Mouse (Mus musculus): Measurements from ENCODE around the gene Gng7.

Gng7 gene

DNA sequence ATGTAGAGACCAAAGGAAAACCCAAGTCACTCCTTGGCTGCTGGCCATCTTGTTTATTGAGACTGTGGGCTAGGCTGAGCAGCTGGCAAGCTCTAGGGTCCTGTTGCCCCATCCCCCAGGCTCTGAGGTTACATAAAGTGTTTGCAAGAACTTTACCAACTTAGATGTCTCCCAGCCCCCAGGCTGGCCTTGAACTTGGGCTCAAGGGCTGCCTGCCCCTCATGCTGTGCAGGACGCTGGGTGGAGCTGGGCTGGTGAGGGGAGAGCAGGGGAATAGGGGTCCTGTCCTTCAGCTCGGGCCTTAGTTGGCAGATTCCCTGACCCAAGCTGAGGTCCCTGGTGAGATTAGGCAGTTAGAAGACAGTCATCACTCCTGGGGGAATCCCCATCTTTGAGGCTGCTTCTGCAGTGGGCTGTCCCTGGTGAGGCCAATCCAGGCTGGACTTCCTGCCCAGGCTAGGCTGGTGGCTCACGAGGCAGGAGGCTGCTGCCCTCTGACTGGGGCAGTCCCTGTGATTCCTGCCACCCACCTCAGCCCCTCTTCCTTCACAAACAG is 47.6 kb downstream of the Gng7 start:
- no peak for DNase-seq (ENCODE audit: low spot score)

DNA sequence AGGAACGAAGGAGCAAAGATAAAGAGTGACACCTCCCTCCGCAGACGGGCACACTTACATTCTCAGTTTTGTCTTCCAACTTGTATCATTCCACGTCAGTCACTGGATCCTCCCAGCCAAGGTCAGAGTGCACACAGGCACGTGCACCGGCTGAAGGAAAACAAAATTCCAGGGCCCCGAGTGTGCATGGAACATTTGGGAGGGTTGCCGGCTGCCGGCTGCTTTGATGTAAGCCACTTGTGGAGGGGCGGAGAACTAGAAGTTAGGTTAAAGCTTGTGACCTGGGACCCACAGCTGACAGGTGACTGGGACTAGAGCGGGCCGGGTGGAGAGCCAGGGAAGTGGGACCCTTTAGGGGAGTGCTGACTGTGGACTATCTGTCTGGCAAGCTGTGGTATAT is 48.4 kb downstream of the Gng7 start:
- DNase-seq (ENCODE audit: low spot score): no peak

GRCm38 (mm10) chr10:80963031-80963975 is 51.4 kb downstream of the Gng7 start:
- no peak for DNase-seq (ENCODE audit: low spot score)

DNA sequence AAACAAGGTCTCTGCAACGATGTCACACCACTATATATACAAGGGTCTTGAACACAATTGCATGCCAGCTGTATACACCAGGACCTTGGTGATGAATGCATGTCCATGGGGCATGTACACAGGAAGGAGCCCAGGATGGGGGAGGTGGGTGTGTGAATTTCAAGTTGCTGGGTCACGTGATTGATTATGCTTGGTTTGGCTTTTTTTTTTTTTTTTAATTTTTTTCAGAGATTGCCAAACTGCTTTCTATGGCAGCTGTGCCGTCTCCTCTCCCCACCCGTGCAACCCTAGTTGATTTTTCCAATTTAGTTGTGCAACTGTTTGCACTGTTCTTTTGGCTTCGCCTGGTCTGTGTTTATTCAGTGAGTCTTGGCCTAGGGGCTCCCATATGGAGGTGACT is 52.2 kb downstream of the Gng7 start:
- DNase-seq (ENCODE audit: low spot score): no peak

- no peak for DNase-seq (ENCODE audit: low spot score)
Observed at GRCm38 (mm10) chr10:80962051-80962472, 52.7 kb downstream of the Gng7 start.

- DNase-seq (ENCODE audit: low spot score): no peak
Observed at GRCm38 (mm10) chr10:80960551-80961508, 53.9 kb downstream of the Gng7 start.

GRCm38 (mm10) chr10:80958979-80959637 is 55.6 kb downstream of the Gng7 start:
- DNase-seq (ENCODE audit: low spot score): no peak

GRCm38 (mm10) chr10:80957791-80958190 is 57.0 kb downstream of the Gng7 start:
- DNase-seq (ENCODE audit: low spot score): no peak

- no peak for DNase-seq (ENCODE audit: low spot score)
Observed at GRCm38 (mm10) chr10:80956901-80957300, 57.8 kb downstream of the Gng7 start.

DNA sequence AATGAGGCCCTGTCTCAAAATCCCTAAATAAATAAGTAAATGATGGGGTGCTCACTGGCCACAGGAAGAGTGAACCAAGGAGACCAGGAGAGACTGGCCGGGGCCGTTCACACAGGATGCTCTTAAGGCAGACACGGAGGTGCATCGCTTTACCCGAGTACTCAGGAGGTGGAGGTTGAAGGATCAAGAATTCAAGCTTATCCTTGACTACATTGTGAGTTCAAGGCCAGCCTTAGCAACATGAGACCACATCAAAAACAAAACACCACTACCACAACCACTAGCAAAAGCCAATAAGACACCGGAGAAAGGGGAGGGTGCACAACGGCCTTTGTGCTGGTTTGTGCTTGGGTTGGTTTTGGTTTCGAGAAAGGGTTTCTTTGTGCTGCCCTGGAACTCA is 58.4 kb downstream of the Gng7 start:
- DNase-seq (ENCODE audit: low spot score): no peak

- DNase-seq (ENCODE audit: low spot score): no peak
Observed at GRCm38 (mm10) chr10:80955536-80955935, 59.2 kb downstream of the Gng7 start.

DNA sequence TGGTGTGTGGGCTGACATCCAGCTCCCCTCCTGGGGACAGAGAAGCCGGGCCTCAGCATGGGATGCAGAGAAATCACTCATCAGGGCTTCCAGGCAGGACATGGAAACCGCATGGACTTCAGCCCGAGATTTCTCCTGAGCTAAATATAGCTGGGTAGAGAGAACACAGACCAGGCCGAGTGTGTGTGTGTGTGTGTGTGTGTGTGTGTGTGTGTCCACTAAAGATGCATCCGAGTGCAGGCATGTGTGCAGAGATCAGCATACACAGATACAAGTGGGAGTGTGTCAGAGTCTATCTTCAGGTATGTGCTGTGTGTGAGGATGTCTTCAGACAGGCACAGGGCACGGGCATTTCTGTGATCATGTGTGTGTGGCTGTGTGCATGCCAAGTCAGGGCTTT is 59.9 kb downstream of the Gng7 start:
- no peak for DNase-seq (ENCODE audit: low spot score)

GRCm38 (mm10) chr10:80954415-80954814 is 60.3 kb downstream of the Gng7 start:
- no peak for DNase-seq (ENCODE audit: low spot score)

DNA sequence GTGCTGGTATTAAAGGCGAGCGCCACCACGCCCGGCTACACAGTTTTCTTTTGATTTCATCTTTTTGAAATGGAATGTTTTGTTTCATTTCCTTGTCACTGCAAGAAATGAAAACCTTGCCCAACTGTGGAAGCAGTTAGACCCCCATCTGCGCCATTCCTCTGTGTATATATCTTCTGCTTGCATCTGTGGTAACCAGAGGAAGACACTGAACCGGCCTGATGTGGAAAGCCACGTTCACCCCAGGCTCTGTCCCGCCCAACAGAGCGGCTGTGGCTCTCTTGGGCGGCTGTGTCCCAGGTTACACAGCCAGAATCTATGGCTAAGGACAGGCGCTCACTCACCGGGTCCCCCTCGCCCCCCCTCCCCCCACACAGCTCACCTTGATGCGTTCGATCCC is 62.3 kb downstream of the Gng7 start:
- DNase-seq (ENCODE audit: low spot score): no peak

DNA sequence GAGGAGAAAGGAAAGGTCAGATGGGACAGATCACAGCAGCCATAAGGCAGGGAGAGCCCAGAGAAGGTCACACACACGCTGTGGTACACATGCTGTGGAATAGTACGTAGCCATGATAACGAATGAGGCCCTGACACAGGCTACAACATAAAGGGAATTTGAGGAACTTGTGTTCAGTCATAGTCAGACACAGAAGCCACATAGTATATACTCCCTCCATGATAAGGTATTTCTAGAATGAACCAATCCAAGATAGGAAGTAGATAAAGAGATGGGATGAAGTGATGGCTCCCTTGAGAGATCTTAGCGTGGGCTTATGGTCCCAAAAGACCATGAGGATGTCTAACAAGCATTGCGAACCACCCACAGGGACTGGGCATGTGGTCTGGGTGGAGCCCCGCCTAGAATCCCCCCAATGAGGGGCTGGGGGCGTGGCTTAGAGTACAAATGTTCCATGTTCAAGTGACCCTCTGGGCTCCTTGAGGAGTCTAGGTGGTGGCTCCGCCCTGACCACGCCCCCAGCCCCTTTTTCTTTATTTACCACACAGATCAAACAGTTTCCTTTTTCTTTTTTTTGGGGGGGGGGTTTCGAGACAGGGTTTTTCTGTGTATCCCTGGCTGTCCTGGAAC is 62.9 kb downstream of the Gng7 start:
- no peak for DNase-seq (ENCODE audit: low spot score)

GRCm38 (mm10) chr10:80950314-80950713 is 64.4 kb downstream of the Gng7 start:
- DNase-seq (ENCODE audit: low spot score): no peak

GRCm38 (mm10) chr10:80949081-80949480 is 65.7 kb downstream of the Gng7 start:
- no peak for DNase-seq (ENCODE audit: low spot score)

DNA sequence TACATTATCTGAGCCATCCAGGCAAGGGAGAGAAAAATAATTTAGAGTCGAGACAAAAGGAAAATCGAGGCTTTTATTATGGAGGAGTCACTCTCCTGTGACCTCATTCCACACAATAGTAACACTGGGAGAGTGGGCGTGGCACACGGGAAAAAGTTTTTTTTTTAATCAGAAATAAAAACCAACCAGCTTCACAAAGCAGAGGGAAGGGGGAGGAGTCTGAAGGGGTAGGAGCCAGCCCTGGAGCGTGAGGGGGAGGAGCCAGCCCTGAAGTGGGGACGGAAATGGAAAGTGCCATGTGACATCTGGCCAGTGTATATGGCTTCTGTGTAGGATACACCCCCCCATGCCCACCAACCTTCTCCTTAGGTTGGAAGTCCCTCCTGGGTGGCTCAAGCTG is 66.2 kb downstream of the Gng7 start:
- DNase-seq (ENCODE audit: low spot score): no peak

DNA sequence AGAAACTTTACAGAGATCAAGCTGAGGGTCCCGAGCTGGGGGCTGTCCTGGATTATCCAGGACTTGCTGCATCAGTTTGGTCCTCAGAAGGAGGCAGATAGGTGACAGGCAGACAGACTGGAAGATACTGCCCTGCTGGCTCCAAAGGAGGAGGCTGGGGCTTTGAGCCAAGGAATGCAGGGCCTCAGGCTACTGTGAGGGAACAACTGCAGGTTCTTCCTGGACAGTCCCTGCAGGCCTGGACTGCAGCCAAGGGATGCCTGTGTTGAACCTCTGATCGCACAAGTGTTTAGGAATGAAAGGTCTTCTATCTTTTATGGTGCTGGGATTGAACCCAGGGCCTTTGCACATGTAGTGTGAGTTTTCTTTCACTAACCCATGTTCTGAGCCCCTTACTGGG is 66.9 kb downstream of the Gng7 start:
- no peak for DNase-seq (ENCODE audit: low spot score)

GRCm38 (mm10) chr10:80946684-80947437 is 67.9 kb downstream of the Gng7 start:
- DNase-seq (ENCODE audit: low spot score): no peak

GRCm38 (mm10) chr10:80944231-80944630 is 70.5 kb downstream of the Gng7 start:
- no peak for DNase-seq (ENCODE audit: low spot score)

Measured in urinary bladder, postnatal 10 days (tissue).